In the genomic region with DNA sequence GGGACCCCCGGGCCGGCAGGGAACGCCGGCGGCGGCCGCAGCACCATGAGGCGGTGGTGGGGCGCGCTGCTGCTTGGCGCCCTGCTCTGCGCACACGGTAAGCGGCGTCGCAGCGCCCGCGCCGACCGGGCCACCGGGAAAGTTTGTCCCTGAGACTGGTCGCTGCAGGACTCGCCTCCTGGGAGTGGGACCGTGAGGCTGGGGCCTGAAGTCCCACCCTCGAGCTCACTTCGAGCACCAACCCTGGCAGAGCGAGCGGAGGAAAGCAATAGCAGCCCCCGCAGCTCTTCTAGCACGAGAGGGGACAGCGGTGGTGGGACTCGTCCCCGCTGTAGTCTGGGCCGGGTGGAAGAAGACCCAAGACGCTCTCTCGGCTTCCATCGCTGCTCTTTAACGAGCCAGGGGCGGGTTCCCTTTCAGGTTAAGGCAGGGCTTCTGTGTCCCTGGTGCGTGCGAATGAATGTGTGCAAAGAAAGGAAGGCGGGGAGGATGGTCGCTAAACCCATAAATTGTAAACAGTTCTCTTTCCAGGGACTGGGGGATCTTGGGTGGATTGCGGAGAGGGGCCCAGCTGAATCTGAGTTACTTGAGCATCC, we compare ENCODE assay signal across 8 mouse cellular contexts. TPM values are rescaled to one million over a fixed set of nuclear protein-coding genes. Genes with fewer than 3 reads are reported as not detected.
DNase-seq lines count a peak whose midpoint lies in the region; ATAC-seq and TF ChIP-seq lines count a peak whose summit lies in the region.

No protein-coding gene starts in this region.

- no peak for TF ChIP-seq POLR2A in kidney, adult 2 months (IDR thresholded peaks at IDR 0.05; ENCODE audit: low read depth, low read length)
- no peak for TF ChIP-seq POLR2A in embryonic fibroblast, embryonic 13.5 days (IDR thresholded peaks at IDR 0.05; ENCODE audit: low read depth, low read length)

- under 1% methylated on average over 45 of the region's 45 CpGs for WGBS in kidney, adult 2 months
- WGBS in intestine, embryonic 15.5 days: under 1% methylated on average over 45 of the region's 45 CpGs

- TF ChIP-seq CTCF in kidney, adult 2 months (conservative IDR thresholded peaks at IDR 0.05; ENCODE audit: insufficient read depth, insufficient read length, low read depth, low read length): no peak
- TF ChIP-seq CTCF in embryonic fibroblast, embryonic 13.5 days (IDR thresholded peaks at IDR 0.05; ENCODE audit: borderline replicate concordance, insufficient read depth, low read length): no peak

- no peaks in the 10 kb centered on the region for H3K27me3 ChIP-seq in kidney, adult 2 months (replicated peaks; ENCODE audit: control insufficient read depth, insufficient read depth, low read length)
- H3K27me3 ChIP-seq in intestine, embryonic 15.5 days (replicated peaks): no peaks in the 10 kb centered on the region

- H3K4me3 ChIP-seq in kidney, adult 2 months (ENCODE audit: insufficient read depth, low read depth, low read length): peak overlapping the region; percentile 89
- peak overlapping the region; percentile 54 for H3K4me3 ChIP-seq in embryonic fibroblast, embryonic 13.5 days (ENCODE audit: insufficient read depth, low read length)
- peak overlapping the region; percentile 73 for H3K4me3 ChIP-seq in intestine, embryonic 15.5 days (replicated peaks)

- H3K27ac ChIP-seq in kidney, adult 2 months (ENCODE audit: insufficient read depth, low read depth, low read length): peak overlapping the region; percentile 63
- no peak overlapping the region for H3K27ac ChIP-seq in embryonic fibroblast, embryonic 13.5 days (ENCODE audit: insufficient read depth, low read length)
- H3K27ac ChIP-seq in intestine, embryonic 15.5 days: peak overlapping the region; percentile 94

- peak overlapping the region; percentile 86 for H3K9ac ChIP-seq in intestine, embryonic 15.5 days

- peak; percentile 44 for ATAC-seq in intestine, embryonic 15.5 days

- H3K4me1 ChIP-seq in kidney, adult 2 months (ENCODE audit: control insufficient read depth, insufficient read depth, low read length): peaks cover 17% of the 10 kb centered on the region
- H3K4me1 ChIP-seq in embryonic fibroblast, embryonic 13.5 days (ENCODE audit: control insufficient read depth, insufficient read depth, low read length): no peaks in the 10 kb centered on the region
- H3K4me1 ChIP-seq in intestine, embryonic 15.5 days (replicated peaks): peaks cover 25% of the 10 kb centered on the region

- H3K36me3 ChIP-seq in kidney, adult 2 months (ENCODE audit: control insufficient read depth, insufficient read depth, low read length): no peaks in the 10 kb centered on the region
- H3K36me3 ChIP-seq in intestine, embryonic 15.5 days: no peaks in the 10 kb centered on the region

- peak; percentile 35 for DNase-seq in kidney, adult 2 months
- no peak for DNase-seq in kidney, postnatal 10 days
- peak; percentile 76 for DNase-seq in Muller cell, postnatal 12 days (ENCODE audit: inconsistent ontology term)
- DNase-seq in mesoderm, embryonic 11.5 days (ENCODE audit: low read depth, low spot score): peak; percentile 53
- no peak for DNase-seq in layer of hippocampus, adult 9-10 months (ENCODE audit: low spot score)
- DNase-seq in urinary bladder, postnatal 25 days (ENCODE audit: low spot score): no peak

- H3K9me3 ChIP-seq in intestine, embryonic 15.5 days: no peaks in the 10 kb centered on the region

- H3K4me2 ChIP-seq in intestine, embryonic 15.5 days (replicated peaks): peak overlapping the region; percentile 86

RNA-seq across cellular contexts. Expression of a gene that starts 0.4 kb away (rescaled TPM):
- polyA plus RNA-seq in kidney, adult 2 months (2012; rRNA removed): 8.6 and 10.3 TPM in 2 replicates
- polyA plus RNA-seq in embryonic fibroblast, embryonic 13.5 days (2011; ENCODE audit: insufficient read length, low read depth, missing spikeins): 5.1 and 7.0 TPM in 2 replicates
- polyA plus RNA-seq in intestine, embryonic 15.5 days (2015; fragmentation: Nextera tagmentation; extraction: Ambion mirVana): 8.7 and 9.2 TPM in 2 replicates

RNA-seq across cellular contexts. Expression of a gene that starts 13.2 kb away (rescaled TPM):
- polyA plus RNA-seq in kidney, adult 2 months (2012; rRNA removed): 35.0 and 36.7 TPM in 2 replicates
- polyA plus RNA-seq in embryonic fibroblast, embryonic 13.5 days (2011; ENCODE audit: insufficient read length, low read depth, missing spikeins): 36.3 and 44.5 TPM in 2 replicates
- 36.3 and 38.6 TPM in 2 replicates for polyA plus RNA-seq in intestine, embryonic 15.5 days (2015; fragmentation: Nextera tagmentation; extraction: Ambion mirVana)

Comparison
In these comparisons a context has a peak if more than half of its experiments do, and no peak if none do; other contexts are left out.
1. DNase-seq: peak in kidney, adult 2 months (single experiment), Muller cell, postnatal 12 days (single experiment) and mesoderm, embryonic 11.5 days (single experiment); none in kidney, postnatal 10 days (single experiment), layer of hippocampus, adult 9-10 months (single experiment) and urinary bladder, postnatal 25 days (single experiment).
2. Peak in every context shown above with its lines, with median percentiles within 50 percentile points of each other: H3K4me3 ChIP-seq.